25 mouse cellular contexts compared by ENCODE assay signal in the genomic region with DNA sequence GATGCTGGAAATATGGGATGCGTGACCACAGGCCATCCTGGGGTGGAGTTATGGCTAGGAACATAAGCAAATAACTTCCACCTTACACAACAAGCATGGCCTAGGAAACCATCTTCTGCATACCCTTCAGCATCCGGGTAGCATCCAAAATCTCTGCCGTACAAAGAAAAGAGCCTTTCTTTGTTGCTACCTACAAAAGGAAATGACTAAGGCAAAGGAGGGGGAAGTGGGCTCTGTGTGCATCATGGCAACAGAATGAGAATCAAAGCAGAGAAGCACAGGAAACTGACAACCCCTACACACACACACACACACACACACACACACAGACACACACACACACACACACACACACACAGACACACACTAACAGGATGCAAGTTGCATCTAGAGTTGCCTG.
DNase-seq lines count a peak whose midpoint lies in the region; ATAC-seq lines count a peak whose summit lies in the region.
"Had no signal": no experiment of that assay in that cellular context is flagged by ENCODE, and none has a peak within 500 bp of the region (broad histone marks: within the 10 kb centered on the region; RNA-seq: fewer than 3 reads in every experiment).

No protein-coding gene starts in this region.

- no peaks in the 10 kb centered on the region for H3K36me3 ChIP-seq in kidney, embryonic 14.5 days (ENCODE audit: control insufficient read depth, insufficient read depth, low read length)
- H3K36me3 ChIP-seq: hindbrain, embryonic 15.5 days; limb, embryonic 13.5 days; liver, embryonic 13.5 days; midbrain, embryonic 15.5 days; neural tube, embryonic 15.5 days had no signal

- ATAC-seq in kidney, embryonic 14.5 days (ENCODE audit: low FRiP score, low TSS enrichment): no peak
- ATAC-seq: intestine, embryonic 16.5 days; midbrain, embryonic 15.5 days had no signal

- peaks cover 5% of the 10 kb centered on the region; the same call in 1 of the 2 replicates for H3K9me3 ChIP-seq in kidney, embryonic 14.5 days (ENCODE audit: control insufficient read depth, low read length)
- H3K9me3 ChIP-seq: hindbrain, embryonic 15.5 days; limb, embryonic 13.5 days; liver, embryonic 13.5 days; midbrain, embryonic 15.5 days; neural tube, embryonic 15.5 days had no signal

- H3K4me2 ChIP-seq in kidney, embryonic 14.5 days (replicated peaks; ENCODE audit: low read depth, low read length): no peak overlapping the region
- H3K4me2 ChIP-seq: hindbrain, embryonic 15.5 days; limb, embryonic 13.5 days; liver, embryonic 13.5 days; midbrain, embryonic 15.5 days; neural tube, embryonic 15.5 days had no signal

- H3K27ac ChIP-seq in kidney, embryonic 14.5 days (ENCODE audit: low read depth, low read length): no peak overlapping the region
- H3K27ac ChIP-seq: hindbrain, embryonic 15.5 days; layer of hippocampus, adult 2 months; limb, embryonic 13.5 days; liver, embryonic 13.5 days; midbrain, embryonic 15.5 days; neural tube, embryonic 15.5 days had no signal

- no peaks in the 10 kb centered on the region for H3K27me3 ChIP-seq in kidney, embryonic 14.5 days (ENCODE audit: control insufficient read depth, insufficient read depth, low read length)
- H3K27me3 ChIP-seq: CH12.LX; hindbrain, embryonic 15.5 days; limb, embryonic 13.5 days; liver, embryonic 13.5 days; midbrain, embryonic 15.5 days; neural tube, embryonic 15.5 days had no signal

- 71% methylated on average over 3 of the region's 3 CpGs for WGBS in kidney, embryonic 14.5 days

- H3K4me3 ChIP-seq in kidney, embryonic 14.5 days (ENCODE audit: low read length): no peak overlapping the region
- H3K4me3 ChIP-seq: hindbrain, embryonic 15.5 days; layer of hippocampus, adult 2 months; limb, embryonic 13.5 days; liver, embryonic 13.5 days; megakaryocyte, embryonic 14.5 days; midbrain, embryonic 15.5 days; myocyte; neural tube, embryonic 15.5 days had no signal

- DNase-seq in lung, postnatal 10 days: peak; percentile 10
- DNase-seq in lung, postnatal 14 days: no peak
- DNase-seq in CD4-positive helper T cell, adult 2 months (ENCODE audit: low read depth, low spot score): peak; percentile 85
- DNase-seq in T-cell, adult 2 months (ENCODE audit: low spot score): peak; percentile 65
- peak; percentile 88 for DNase-seq in naive thymus-derived CD4-positive, alpha-beta T cell, adult 2 months (ENCODE audit: low read depth)
- no peak for DNase-seq in urinary bladder, postnatal 25 days (ENCODE audit: low spot score)
- DNase-seq: adrenal gland, adult 8-10 months; cerebellum, adult 9-11 months; gastrocnemius, postnatal 10 days; heart, adult 18-20 months; heart, postnatal 36 days; kidney, postnatal 14 days; layer of hippocampus, postnatal 36 days; liver, embryonic 13.5 days; right cerebral cortex, postnatal 25 days had no signal

- H3K9ac ChIP-seq in kidney, embryonic 14.5 days (ENCODE audit: low read depth, low read length): no peak overlapping the region
- H3K9ac ChIP-seq: hindbrain, embryonic 15.5 days; limb, embryonic 13.5 days; liver, embryonic 13.5 days; midbrain, embryonic 15.5 days; neural tube, embryonic 15.5 days had no signal

- H3K4me1 ChIP-seq in kidney, embryonic 14.5 days (ENCODE audit: control insufficient read depth, insufficient read depth, low read length): peaks cover 5% of the 10 kb centered on the region; the same call in 1 of the 2 replicates
- H3K4me1 ChIP-seq: hindbrain, embryonic 15.5 days; limb, embryonic 13.5 days; liver, embryonic 13.5 days; megakaryocyte, embryonic 14.5 days; midbrain, embryonic 15.5 days; neural tube, embryonic 15.5 days had no signal

Comparison
In these comparisons a context has a peak if more than half of its experiments do, and no peak if none do; other contexts are left out.
1. DNase-seq: peak in lung, postnatal 10 days (single experiment), CD4-positive helper T cell, adult 2 months (single experiment), T-cell, adult 2 months (single experiment) and naive thymus-derived CD4-positive, alpha-beta T cell, adult 2 months (single experiment); none in lung, postnatal 14 days (single experiment) and urinary bladder, postnatal 25 days (single experiment).